Mouse (Mus musculus): ENCODE data around the gene Gm21985. TPM values are rescaled to one million over a fixed set of nuclear protein-coding genes. Genes with fewer than 3 reads are reported as not detected.

Gene Gm21985
- polyA plus RNA-seq, 1 experiment, result not detected

GRCm38 (mm10) chr2:112238006-112238405 lies 28.1 kb upstream of the Gm21985 start:
- WGBS, result 8% methylated on average over 4 of the region's 4 CpGs
- TF ChIP-seq CTCF (IDR thresholded peaks at IDR 0.05; ENCODE audit: extremely low read depth, insufficient read length, insufficient replicate concordance, low read depth, low read length) (no peak), POLR2A (IDR thresholded peaks at IDR 0.05; ENCODE audit: low read depth, low read length) (no peak)
- H3K27me3 ChIP-seq (ENCODE audit: control insufficient read depth, insufficient read depth, low read length), result no peaks in the 10 kb centered on the region
- no peak overlapping the region for H3K4me3 ChIP-seq (ENCODE audit: low read depth, low read length)
- no peak overlapping the region for H3K27ac ChIP-seq (ENCODE audit: insufficient read depth, low read depth, low read length)
- H3K4me1 ChIP-seq (ENCODE audit: control insufficient read depth, insufficient read depth, insufficient read length, low read length), result peaks cover 8% of the 10 kb centered on the region
- no peaks in the 10 kb centered on the region for H3K36me3 ChIP-seq (ENCODE audit: control insufficient read depth, insufficient read depth, low read length)

GRCm38 (mm10) chr2:112239212-112239934 lies 26.7 kb upstream of the Gm21985 start, which contains the start of gene Lpcat4:
Gene Lpcat4, plus strand, starts transcription at chr2:112239468.
- WGBS, result under 1% methylated on average over 92 of the region's 94 CpGs
- TF ChIP-seq CTCF (IDR thresholded peaks at IDR 0.05; ENCODE audit: extremely low read depth, insufficient read length, insufficient replicate concordance, low read depth, low read length) (peak; percentile 71), POLR2A (IDR thresholded peaks at IDR 0.05; ENCODE audit: low read depth, low read length) (no peak; the same call in 1 of the 2 replicates)

GRCm38 (mm10) chr2:112239935-112240721 lies 26.0 kb upstream of the Gm21985 start:
- Histone ChIP-seq H3K4me3 (ENCODE audit: low read depth, low read length) (peak overlapping the region; percentile 97), H3K4me1 (ENCODE audit: control insufficient read depth, insufficient read depth, insufficient read length, low read length) (peaks cover 12% of the 10 kb centered on the region), H3K36me3 (ENCODE audit: control insufficient read depth, insufficient read depth, low read length) (peaks cover 1% of the 10 kb centered on the region; the same call in 1 of the 2 replicates), H3K27ac (ENCODE audit: insufficient read depth, low read depth, low read length) (no peak overlapping the region), H3K27me3 (ENCODE audit: control insufficient read depth, insufficient read depth, low read length) (no peaks in the 10 kb centered on the region)
- TF ChIP-seq CTCF (IDR thresholded peaks at IDR 0.05; ENCODE audit: extremely low read depth, insufficient read length, insufficient replicate concordance, low read depth, low read length) (no peak), POLR2A (IDR thresholded peaks at IDR 0.05; ENCODE audit: low read depth, low read length) (no peak; the same call in 1 of the 2 replicates)
- 1% methylated on average over 28 of the region's 28 CpGs for WGBS

More at GRCm38 (mm10) chr2:112239212-112239934, 26.7 kb upstream of the Gm21985 start, which contains the start of gene Lpcat4:
- Histone ChIP-seq H3K27me3 (ENCODE audit: control insufficient read depth, insufficient read depth, low read length) (no peaks in the 10 kb centered on the region), H3K4me3 (ENCODE audit: low read depth, low read length) (peak within 1 kb of the TSS; percentile 97), H3K36me3 (ENCODE audit: control insufficient read depth, insufficient read depth, low read length) (peaks cover 1% of the 10 kb centered on the region; the same call in 1 of the 2 replicates), H3K4me1 (ENCODE audit: control insufficient read depth, insufficient read depth, insufficient read length, low read length) (peaks cover 12% of the 10 kb centered on the region), H3K27ac (ENCODE audit: insufficient read depth, low read depth, low read length) (peak within 1 kb of the TSS; percentile 86)

GRCm38 (mm10) chr2:112241787-112242186 lies 24.3 kb upstream of the Gm21985 start:
- H3K36me3 ChIP-seq (ENCODE audit: control insufficient read depth, insufficient read depth, low read length), result peaks cover 1% of the 10 kb centered on the region; the same call in 1 of the 2 replicates
- H3K27me3 ChIP-seq (ENCODE audit: control insufficient read depth, insufficient read depth, low read length), result no peaks in the 10 kb centered on the region
- peaks cover 12% of the 10 kb centered on the region for H3K4me1 ChIP-seq (ENCODE audit: control insufficient read depth, insufficient read depth, insufficient read length, low read length)
- no peak overlapping the region for H3K4me3 ChIP-seq (ENCODE audit: low read depth, low read length)
- H3K27ac ChIP-seq (ENCODE audit: insufficient read depth, low read depth, low read length), result no peak overlapping the region
- WGBS, result 86% methylated on average over 14 of the region's 14 CpGs
- TF ChIP-seq CTCF (IDR thresholded peaks at IDR 0.05; ENCODE audit: extremely low read depth, insufficient read length, insufficient replicate concordance, low read depth, low read length), result no peak

- no peaks in the 10 kb centered on the region for H3K27me3 ChIP-seq (ENCODE audit: control insufficient read depth, insufficient read depth, low read length)
- peaks cover 1% of the 10 kb centered on the region; the same call in 1 of the 2 replicates for H3K36me3 ChIP-seq (ENCODE audit: control insufficient read depth, insufficient read depth, low read length)
- H3K4me1 ChIP-seq (ENCODE audit: control insufficient read depth, insufficient read depth, insufficient read length, low read length), result peaks cover 7% of the 10 kb centered on the region
- H3K4me3 ChIP-seq (ENCODE audit: low read depth, low read length), result no peak overlapping the region
- 53% methylated on average over 5 of the region's 5 CpGs for WGBS
- TF ChIP-seq POLR2A (IDR thresholded peaks at IDR 0.05; ENCODE audit: low read depth, low read length), result no peak
- no peak for TF ChIP-seq CTCF (IDR thresholded peaks at IDR 0.05; ENCODE audit: extremely low read depth, insufficient read length, insufficient replicate concordance, low read depth, low read length)
- no peak overlapping the region for H3K27ac ChIP-seq (ENCODE audit: insufficient read depth, low read depth, low read length)
These were observed 20.8 kb upstream of the Gm21985 start for GRCm38 (mm10) chr2:112245307-112245706.

GRCm38 (mm10) chr2:112246193-112246592 lies 19.9 kb upstream of the Gm21985 start:
- no peak for TF ChIP-seq POLR2A (IDR thresholded peaks at IDR 0.05; ENCODE audit: low read depth, low read length)
- TF ChIP-seq CTCF (IDR thresholded peaks at IDR 0.05; ENCODE audit: extremely low read depth, insufficient read length, insufficient replicate concordance, low read depth, low read length), result no peak
- 28% methylated on average over 6 of the region's 6 CpGs for WGBS
- Histone ChIP-seq H3K4me1 (ENCODE audit: control insufficient read depth, insufficient read depth, insufficient read length, low read length) (peaks cover 6% of the 10 kb centered on the region), H3K27me3 (ENCODE audit: control insufficient read depth, insufficient read depth, low read length) (no peaks in the 10 kb centered on the region), H3K36me3 (ENCODE audit: control insufficient read depth, insufficient read depth, low read length) (peaks cover 1% of the 10 kb centered on the region; the same call in 1 of the 2 replicates), H3K27ac (ENCODE audit: insufficient read depth, low read depth, low read length) (no peak overlapping the region), H3K4me3 (ENCODE audit: low read depth, low read length) (no peak overlapping the region)

- no peak overlapping the region for H3K4me3 ChIP-seq (ENCODE audit: low read depth, low read length)
- H3K27ac ChIP-seq (ENCODE audit: insufficient read depth, low read depth, low read length), result no peak overlapping the region
- WGBS, result 82% methylated on average over 10 of the region's 10 CpGs
These were observed 18.8 kb upstream of the Gm21985 start for GRCm38 (mm10) chr2:112247323-112247722.

More at GRCm38 (mm10) chr2:112247323-112247722, 18.8 kb upstream of the Gm21985 start:
- H3K27me3 ChIP-seq (ENCODE audit: control insufficient read depth, insufficient read depth, low read length), result no peaks in the 10 kb centered on the region
- TF ChIP-seq POLR2A (IDR thresholded peaks at IDR 0.05; ENCODE audit: low read depth, low read length) (no peak), CTCF (IDR thresholded peaks at IDR 0.05; ENCODE audit: extremely low read depth, insufficient read length, insufficient replicate concordance, low read depth, low read length) (no peak)
- H3K36me3 ChIP-seq (ENCODE audit: control insufficient read depth, insufficient read depth, low read length), result peaks cover 1% of the 10 kb centered on the region; the same call in 1 of the 2 replicates
- H3K4me1 ChIP-seq (ENCODE audit: control insufficient read depth, insufficient read depth, insufficient read length, low read length), result peaks cover 6% of the 10 kb centered on the region; the same call in 1 of the 2 replicates
